ENCODE assay signal across 25 mouse cellular contexts in the genomic region with DNA sequence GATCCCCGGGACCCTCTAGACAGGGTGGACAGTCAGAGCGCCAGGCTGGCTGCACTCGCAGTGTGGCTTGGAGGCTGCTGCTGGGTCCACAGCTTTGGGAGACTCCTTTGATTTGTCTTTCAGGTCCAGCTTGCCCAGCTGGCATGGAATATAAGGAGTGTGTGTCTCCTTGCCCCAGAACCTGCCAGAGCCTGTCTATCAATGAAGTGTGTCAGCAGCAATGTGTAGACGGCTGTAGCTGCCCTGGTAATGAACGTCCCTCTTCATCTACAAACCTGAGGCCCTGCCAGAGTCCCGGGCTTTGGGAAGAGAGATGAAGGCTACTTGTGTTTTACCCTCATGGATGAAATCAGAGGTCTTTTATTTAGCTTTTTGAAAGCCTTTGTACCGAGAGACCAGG. TPM values are rescaled to one million over a fixed set of nuclear protein-coding genes. Genes with fewer than 3 reads are reported as not detected.
DNase-seq lines count a peak whose midpoint lies in the region; ATAC-seq and TF ChIP-seq lines count a peak whose summit lies in the region.
"Had no signal": no experiment of that assay in that cellular context is flagged by ENCODE, and none has a peak within 500 bp of the region (broad histone marks: within the 10 kb centered on the region; RNA-seq: fewer than 3 reads in every experiment).

No protein-coding gene starts in this region.

- H3K9ac ChIP-seq in forebrain, postnatal 0 days = no peak overlapping the region
- no peak overlapping the region for H3K9ac ChIP-seq in forebrain, embryonic 11.5 days (ENCODE audit: low read length)
- H3K9ac ChIP-seq: heart, embryonic 12.5 days; heart, embryonic 15.5 days; hindbrain, embryonic 14.5 days had no signal

- TF ChIP-seq CTCF in forebrain, postnatal 0 days (IDR thresholded peaks at IDR 0.05; ENCODE audit: low read depth) = no peak

- no peak for DNase-seq in forebrain, postnatal 0 days
- no peak for DNase-seq in forebrain, embryonic 11.5 days (ENCODE audit: low spot score)
- DNase-seq in layer of hippocampus, adult 11-12 months (ENCODE audit: low spot score) = peak; percentile 21
- DNase-seq in layer of hippocampus, adult 9-10 months (ENCODE audit: low spot score) = no peak
- peak; percentile 39 to 44 for DNase-seq in left cerebral cortex, postnatal 10 days (ENCODE audit: extremely low spot score in 1 of 2, low spot score in 2 of 2)
- DNase-seq in left cerebral cortex, postnatal 4 days = no peak
- DNase-seq in right cerebral cortex, postnatal 10 days (ENCODE audit: low spot score in 2 of 2) = peak; percentile 63 to 78
- DNase-seq in right cerebral cortex, postnatal 36 days (ENCODE audit: low spot score in 2 of 2) = no peak
- DNase-seq: adrenal gland, adult 8-10 months; adrenal gland, postnatal 25 days; cerebellum, adult 18-20 months; cerebellum, adult 9-10 months; cerebellum, postnatal 14 days; gastrocnemius, adult 2 months; gastrocnemius, postnatal 14 days; heart, adult 18-20 months; heart, postnatal 10 days; heart, postnatal 36 days had no signal

- H3K9me3 ChIP-seq in forebrain, postnatal 0 days (ENCODE audit: low read length) = no peaks in the 10 kb centered on the region
- no peaks in the 10 kb centered on the region for H3K9me3 ChIP-seq in forebrain, embryonic 11.5 days (ENCODE audit: control insufficient read depth, low read length)
- H3K9me3 ChIP-seq: forebrain, embryonic 10.5 days; heart, embryonic 12.5 days; heart, embryonic 15.5 days; hindbrain, embryonic 10.5 days had no signal

- no peak overlapping the region for H3K4me3 ChIP-seq in forebrain, postnatal 0 days (ENCODE audit: low read depth, low read length)
- H3K4me3 ChIP-seq in forebrain, embryonic 11.5 days (ENCODE audit: low read depth, low read length) = no peak overlapping the region
- H3K4me3 ChIP-seq: forebrain, embryonic 10.5 days; gastrocnemius, adult 2 months; heart, embryonic 12.5 days; heart, embryonic 15.5 days; hindbrain, embryonic 10.5 days had no signal

- 64% methylated on average over 7 of the region's 7 CpGs for WGBS in forebrain, postnatal 0 days
- 88% methylated on average over 7 of the region's 7 CpGs for WGBS in forebrain, embryonic 11.5 days

- no peaks in the 10 kb centered on the region for H3K27me3 ChIP-seq in forebrain, postnatal 0 days (ENCODE audit: insufficient read depth, low read length)
- H3K27me3 ChIP-seq in forebrain, embryonic 11.5 days (ENCODE audit: control insufficient read depth, insufficient read depth, low read length) = no peaks in the 10 kb centered on the region

- H3K4me1 ChIP-seq in forebrain, postnatal 0 days (ENCODE audit: insufficient read depth) = no peaks in the 10 kb centered on the region
- H3K4me1 ChIP-seq in forebrain, embryonic 11.5 days (replicated peaks; ENCODE audit: control insufficient read depth, insufficient read depth, low read length) = no peaks in the 10 kb centered on the region
- H3K4me1 ChIP-seq: heart, embryonic 12.5 days; heart, embryonic 15.5 days had no signal

- peak; percentile 68 for ATAC-seq in forebrain, postnatal 0 days
- no peak for ATAC-seq in forebrain, embryonic 11.5 days (replicated peaks; ENCODE audit: low FRiP score)
- ATAC-seq: activated CD4-positive, CD25-positive, alpha-beta regulatory T cell, adult 4 months; forebrain, embryonic 14.5 days had no signal

- H3K27ac ChIP-seq in forebrain, postnatal 0 days (ENCODE audit: low read depth, low read length) = no peak overlapping the region
- no peak overlapping the region for H3K27ac ChIP-seq in forebrain, embryonic 11.5 days (ENCODE audit: low read depth, low read length)
- H3K27ac ChIP-seq: forebrain, embryonic 10.5 days; gastrocnemius, adult 2 months; heart, embryonic 15.5 days; hindbrain, embryonic 10.5 days; hindbrain, embryonic 14.5 days had no signal

- intact Hi-C loops in left cerebral cortex, postnatal 10 days (cut with DNase I) = no loop called here
- intact Hi-C loops in left cerebral cortex, postnatal 4 days (cut with DNase I) = no loop called here

- H3K4me2 ChIP-seq in forebrain, postnatal 0 days (ENCODE audit: low read depth) = no peak overlapping the region
- H3K4me2 ChIP-seq in forebrain, embryonic 11.5 days (ENCODE audit: low read depth, low read length, severe bottlenecking) = no peak overlapping the region
- H3K4me2 ChIP-seq: heart, embryonic 12.5 days; heart, embryonic 15.5 days; hindbrain, embryonic 14.5 days had no signal

- H3K36me3 ChIP-seq in forebrain, postnatal 0 days (ENCODE audit: insufficient read depth) = no peaks in the 10 kb centered on the region
- H3K36me3 ChIP-seq in forebrain, embryonic 11.5 days (ENCODE audit: control insufficient read depth, insufficient read depth, low read length) = no peaks in the 10 kb centered on the region
- H3K36me3 ChIP-seq: forebrain, embryonic 10.5 days; heart, embryonic 12.5 days; heart, embryonic 15.5 days; hindbrain, embryonic 10.5 days had no signal

RNA-seq across cellular contexts. Expression of gene Vwf, which starts 43.5 kb away (rescaled TPM):
- 21.2 and 30.0 TPM in 2 replicates for total RNA-seq in forebrain, postnatal 0 days (2014; rRNA removed)
- polyA plus RNA-seq in forebrain, postnatal 0 days (2015; fragmentation: Nextera tagmentation; extraction: Ambion mirVana) = 8.9 and 13.1 TPM in 2 replicates
- 9.0 and 11.7 TPM in 2 replicates for polyA plus RNA-seq in forebrain, embryonic 11.5 days (2014; fragmentation: Nextera tagmentation; extraction: Ambion mirVana)
- 10 to 100 TPM; 23.4 to 28.2 TPM for total RNA-seq in left cerebral cortex, postnatal 10 days (2021)
- 10 to 100 TPM; 24.1 to 28.2 TPM for total RNA-seq in left cerebral cortex, postnatal 4 days (2021)

Comparison
In these comparisons a context has a peak if more than half of its experiments do, and no peak if none do; other contexts are left out.
1. DNase-seq: peak in layer of hippocampus, adult 11-12 months (single experiment), left cerebral cortex, postnatal 10 days (2 of 2) and right cerebral cortex, postnatal 10 days (2 of 2); none in forebrain, postnatal 0 days (single experiment), forebrain, embryonic 11.5 days (single experiment), layer of hippocampus, adult 9-10 months (single experiment), left cerebral cortex, postnatal 4 days (single experiment) and right cerebral cortex, postnatal 36 days (0 of 2).